Mouse (Mus musculus): ENCODE data around the gene Zfp449.

GRCm38 (mm10) chrX:56332046-56332445 is 14.2 kb upstream of the Zfp449 start:
- TF ChIP-seq CTCF (conservative IDR thresholded peaks at IDR 0.05; ENCODE audit: insufficient read depth, insufficient read length, low read depth, low read length) = no peak
- no peak for TF ChIP-seq POLR2A (IDR thresholded peaks at IDR 0.05; ENCODE audit: low read depth, low read length)
